Mouse (Mus musculus) forebrain, embryonic 14.5 days (tissue): ENCODE measurements at regions not wholly inside any gene's neighbourhood (a gene's known extent, or its start where the extent isn't known, plus 50 kb on each side); places are given as distances from the start of the nearest gene placed in this dataset.

Experiments used
- ATAC-seq: fragments of 200-750 bp; cut with Nextera tagmentation; 2 replicates; pipeline ENCODE4 v1.8.0; 2017; ENCODE audit warnings: mild to moderate bottlenecking, moderate library complexity
- DNase-seq: peaks from one replicate; pipeline ENCODE4 v3.0.0-alpha.2; 2015; ENCODE audit warnings: low spot score
- H3K27ac ChIP-seq: fragments of 300-500 bp; sonication (generic); 2 replicates; pipeline ENCODE4 v1.5.1; 2014; ENCODE audit warnings: low read depth, mild to moderate bottlenecking, control low read depth, low read length, moderate library complexity
- H3K27me3 ChIP-seq: fragments of 300-500 bp; sonication (generic); replicated peaks from 2 replicates; pipeline ENCODE4 v1.6.1; 2014; ENCODE audit warnings: low read length, control low read depth, mixed read lengths; ENCODE audit not compliant: control insufficient read depth, insufficient read depth
- H3K36me3 ChIP-seq: fragments of 300-500 bp; sonication (generic); 2 replicates; pipeline ENCODE4 v1.6.1; 2014; ENCODE audit warnings: low read length, control low read depth; ENCODE audit not compliant: control insufficient read depth, insufficient read depth
- H3K4me1 ChIP-seq: fragments of 300-500 bp; sonication (generic); 2 replicates; pipeline ENCODE4 v1.6.1; 2014; ENCODE audit warnings: antibody characterized with exemption, low read length, control low read depth; ENCODE audit not compliant: control insufficient read depth, insufficient read depth
- H3K4me2 ChIP-seq: fragments of 300-500 bp; sonication (generic); 2 replicates; pipeline ENCODE4 v1.6.1; 2014; ENCODE audit warnings: mild to moderate bottlenecking, control low read depth, low read length
- H3K4me3 ChIP-seq: fragments of 300-500 bp; sonication (generic); 2 replicates; pipeline ENCODE4 v1.5.1; 2014; ENCODE audit warnings: low read depth, low read length, control low read depth
- H3K9ac ChIP-seq: fragments of 300-500 bp; sonication (generic); 2 replicates; pipeline ENCODE4 v1.6.1; 2014; ENCODE audit warnings: mild to moderate bottlenecking, low read length, control low read depth, moderate library complexity
- H3K9me3 ChIP-seq: fragments of 300-500 bp; sonication (generic); replicated peaks from 2 replicates; pipeline ENCODE4 v1.6.1; 2016; ENCODE audit warnings: low read length, control low read depth, mixed read lengths; ENCODE audit not compliant: control insufficient read depth
- WGBS: fragments of 180-500 bp; shearing (Covaris S2); extraction: QIAGEN DNeasy Blood & Tissue Kit; methylation state at CpG from one replicate; pipeline ENCODE4 v1.1.7; 2014; 5-methylcytosine and 5-hydroxymethylcytosine counted together

DNA sequence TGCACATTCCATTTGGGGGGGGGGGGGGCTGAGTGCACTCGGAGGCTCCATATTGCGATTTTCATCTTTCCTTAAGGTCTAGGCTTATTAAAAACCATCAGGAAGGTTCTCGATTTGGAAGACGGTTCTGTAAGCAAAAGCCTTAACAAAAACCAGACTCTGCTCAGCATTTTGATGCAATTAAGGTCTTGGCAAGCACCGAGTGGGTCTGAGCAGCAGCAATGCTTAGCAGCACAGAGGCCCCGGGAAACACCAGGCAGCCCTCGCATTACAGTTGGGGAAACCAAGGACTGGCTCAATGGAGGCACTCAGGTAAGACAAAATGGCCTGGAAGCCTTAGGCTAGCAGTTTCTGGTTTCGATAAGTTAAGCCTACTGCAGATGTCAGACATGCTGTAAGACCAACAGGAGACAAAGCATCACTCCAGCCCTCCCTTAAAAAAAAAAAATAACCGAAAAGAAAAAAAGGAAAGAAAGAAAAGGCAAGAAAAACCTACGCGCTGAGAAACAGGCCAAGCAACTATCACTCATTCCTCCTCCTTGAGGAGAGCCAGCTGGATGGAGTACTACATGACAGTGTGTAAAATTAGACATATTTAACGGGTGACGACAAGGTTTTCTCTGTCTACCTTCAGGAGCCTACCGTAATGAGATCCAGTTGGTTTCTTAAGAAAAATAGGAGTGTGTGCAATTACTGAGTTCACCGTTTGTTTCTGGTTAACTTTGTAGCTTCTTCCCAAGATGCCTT lies 436.3 kb upstream of the Zmiz1 start:
- no peaks in the 10 kb centered on the region; the same call in 1 of the 2 replicates for H3K4me1 ChIP-seq
- no peak overlapping the region for H3K9ac ChIP-seq
- DNase-seq, result no peak
- no peak overlapping the region for H3K4me2 ChIP-seq
- H3K27me3 ChIP-seq, result no peaks in the 10 kb centered on the region
- no peak overlapping the region for H3K4me3 ChIP-seq
- H3K36me3 ChIP-seq, result no peaks in the 10 kb centered on the region
- no peak for ATAC-seq
- H3K27ac ChIP-seq, result no peak overlapping the region
- H3K9me3 ChIP-seq, result no peaks in the 10 kb centered on the region
- WGBS, result 72% methylated on average over 15 of the region's 15 CpGs

DNA sequence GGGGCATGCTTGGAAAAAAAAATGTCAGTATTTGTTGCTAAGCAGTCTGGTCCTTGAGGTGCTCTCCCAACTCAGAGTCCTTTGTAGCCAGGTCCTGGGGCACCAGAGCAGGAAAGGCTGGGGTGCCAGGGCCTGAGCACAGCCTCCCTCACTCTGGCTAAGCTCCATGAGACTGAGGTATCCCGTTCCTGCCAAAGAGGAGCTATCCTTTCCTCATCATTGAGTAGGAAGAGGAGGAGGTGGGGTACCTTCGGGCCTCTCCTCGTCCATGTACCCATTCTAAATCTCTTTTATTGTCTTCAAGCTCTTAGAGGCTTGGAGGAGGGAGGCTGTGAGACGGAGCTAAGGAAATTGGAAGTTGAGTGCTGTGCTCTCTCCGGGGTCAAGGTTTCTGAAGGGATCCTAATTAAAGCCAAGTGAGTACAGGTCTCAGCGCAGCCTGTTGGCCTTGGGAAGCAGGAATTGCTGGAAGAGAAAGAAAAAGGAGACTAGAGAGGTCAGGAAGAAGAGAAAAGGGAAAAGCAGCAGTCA lies 435.6 kb upstream of the Zmiz1 start:
- no peaks in the 10 kb centered on the region for H3K9me3 ChIP-seq
- H3K27ac ChIP-seq, result no peak overlapping the region
- H3K36me3 ChIP-seq, result no peaks in the 10 kb centered on the region
- H3K9ac ChIP-seq, result no peak overlapping the region
- ATAC-seq (no peak), DNase-seq (no peak)
- no peaks in the 10 kb centered on the region for H3K27me3 ChIP-seq
- WGBS, result 67% methylated on average over 6 of the region's 6 CpGs
- H3K4me1 ChIP-seq, result no peaks in the 10 kb centered on the region; the same call in 1 of the 2 replicates
- H3K4me2 ChIP-seq, result no peak overlapping the region
- H3K4me3 ChIP-seq, result no peak overlapping the region

DNA sequence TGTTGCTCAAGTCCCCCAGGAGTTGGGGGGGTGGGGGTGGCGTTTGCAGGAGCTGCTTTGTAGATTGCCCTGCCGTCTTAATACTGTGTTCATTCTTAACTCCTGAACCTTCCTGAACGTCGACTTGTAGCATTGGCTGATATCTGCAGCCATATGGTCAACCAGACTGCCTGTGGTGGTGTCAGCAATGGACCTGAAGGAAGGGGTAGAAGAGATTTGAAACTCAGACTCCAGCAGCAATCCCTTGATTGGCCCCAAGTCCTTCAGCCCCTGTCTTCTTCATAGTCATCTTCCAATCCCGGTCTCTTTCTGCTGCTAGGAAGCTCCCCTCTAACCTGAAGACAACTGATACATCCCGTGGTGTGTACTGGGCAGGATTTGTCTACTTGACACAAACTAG lies 433.9 kb upstream of the Zmiz1 start:
- ATAC-seq (no peak), DNase-seq (no peak)
- Histone ChIP-seq H3K36me3 (no peaks in the 10 kb centered on the region), H3K9ac (no peak overlapping the region), H3K27ac (no peak overlapping the region), H3K4me1 (no peaks in the 10 kb centered on the region; the same call in 1 of the 2 replicates), H3K4me2 (no peak overlapping the region), H3K4me3 (no peak overlapping the region), H3K27me3 (no peaks in the 10 kb centered on the region), H3K9me3 (no peaks in the 10 kb centered on the region)
- 89% methylated on average over 6 of the region's 6 CpGs for WGBS

DNA sequence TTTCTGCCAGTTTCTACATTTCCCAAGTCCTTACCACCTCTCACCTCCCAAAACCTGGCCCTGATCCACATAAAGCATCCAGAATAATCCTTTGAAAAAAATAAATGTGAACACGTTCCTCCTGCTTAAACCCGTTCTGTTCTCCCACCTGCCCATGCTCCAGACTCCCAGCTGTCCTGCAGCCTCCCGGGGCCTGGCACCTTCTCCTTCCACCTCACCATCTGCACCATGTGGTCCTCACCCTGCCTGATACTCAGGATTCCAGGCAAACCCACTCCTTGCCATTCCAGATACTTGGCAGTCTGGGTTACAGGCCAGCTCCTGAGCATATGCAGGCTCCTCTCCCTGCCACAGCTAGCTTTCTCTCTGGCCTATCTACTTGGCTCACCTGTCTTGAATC lies 431.9 kb upstream of the Zmiz1 start:
- Histone ChIP-seq H3K27ac (no peak overlapping the region), H3K4me3 (no peak overlapping the region), H3K4me1 (no peaks in the 10 kb centered on the region; the same call in 1 of the 2 replicates), H3K9ac (no peak overlapping the region), H3K9me3 (no peaks in the 10 kb centered on the region), H3K36me3 (no peaks in the 10 kb centered on the region), H3K4me2 (no peak overlapping the region), H3K27me3 (no peaks in the 10 kb centered on the region)
- DNase-seq (no peak), ATAC-seq (no peak)
- 54% methylated on average over 3 of the region's 3 CpGs for WGBS

DNA sequence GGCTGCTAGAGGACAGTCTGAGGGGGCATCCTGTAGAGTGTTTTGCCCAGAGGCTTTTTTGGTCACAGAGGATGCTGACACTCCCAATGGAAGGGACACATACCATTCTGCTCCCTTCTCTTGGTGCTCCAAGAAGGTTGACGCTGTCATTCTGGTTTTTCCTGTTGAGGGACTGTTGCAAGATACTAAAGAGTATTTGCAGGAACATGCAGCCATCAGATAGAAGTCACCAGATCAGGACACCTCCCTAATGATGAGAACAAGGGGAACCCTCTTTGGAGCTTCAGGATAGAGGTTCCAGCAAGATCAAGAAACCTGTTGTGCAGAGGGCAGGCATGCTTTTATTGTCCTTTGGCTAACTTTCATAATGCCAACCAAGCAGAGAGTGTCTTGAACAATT lies 431.1 kb upstream of the Zmiz1 start:
- ATAC-seq, result no peak
- 96% methylated on average over 1 of the region's 1 CpGs for WGBS

DNA sequence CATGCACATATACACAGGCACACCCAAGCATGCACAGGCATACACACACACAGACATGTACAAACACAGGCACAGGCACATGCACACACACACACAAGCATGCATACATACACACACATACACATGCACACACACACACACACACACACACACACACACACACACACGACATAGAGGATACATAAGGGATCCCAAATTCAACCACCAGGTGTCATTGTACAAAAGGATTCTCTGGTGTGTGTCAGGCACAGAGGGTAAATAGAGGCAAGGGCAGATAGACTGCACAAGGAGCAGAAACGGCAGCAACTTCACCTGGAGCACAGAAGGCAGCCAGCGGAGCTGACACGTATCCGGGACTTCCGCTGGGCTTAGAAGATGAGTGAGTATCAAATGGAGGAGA lies 428.1 kb upstream of the Zmiz1 start:
- WGBS, result 83% methylated on average over 6 of the region's 6 CpGs
- Histone ChIP-seq H3K9me3 (no peaks in the 10 kb centered on the region), H3K4me2 (no peak overlapping the region), H3K4me3 (no peak overlapping the region), H3K36me3 (no peaks in the 10 kb centered on the region), H3K9ac (no peak overlapping the region), H3K27me3 (no peaks in the 10 kb centered on the region), H3K27ac (no peak overlapping the region), H3K4me1 (no peaks in the 10 kb centered on the region)
- DNase-seq (no peak), ATAC-seq (no peak)

More for the DNA sequence above, 431.1 kb upstream of the Zmiz1 start:
- H3K27ac ChIP-seq, result no peak overlapping the region
- H3K27me3 ChIP-seq, result no peaks in the 10 kb centered on the region
- DNase-seq, result no peak
- H3K4me1 ChIP-seq, result no peaks in the 10 kb centered on the region
- no peaks in the 10 kb centered on the region for H3K9me3 ChIP-seq
- no peak overlapping the region for H3K4me3 ChIP-seq
- no peak overlapping the region for H3K4me2 ChIP-seq
- no peak overlapping the region for H3K9ac ChIP-seq
- no peaks in the 10 kb centered on the region for H3K36me3 ChIP-seq

DNA sequence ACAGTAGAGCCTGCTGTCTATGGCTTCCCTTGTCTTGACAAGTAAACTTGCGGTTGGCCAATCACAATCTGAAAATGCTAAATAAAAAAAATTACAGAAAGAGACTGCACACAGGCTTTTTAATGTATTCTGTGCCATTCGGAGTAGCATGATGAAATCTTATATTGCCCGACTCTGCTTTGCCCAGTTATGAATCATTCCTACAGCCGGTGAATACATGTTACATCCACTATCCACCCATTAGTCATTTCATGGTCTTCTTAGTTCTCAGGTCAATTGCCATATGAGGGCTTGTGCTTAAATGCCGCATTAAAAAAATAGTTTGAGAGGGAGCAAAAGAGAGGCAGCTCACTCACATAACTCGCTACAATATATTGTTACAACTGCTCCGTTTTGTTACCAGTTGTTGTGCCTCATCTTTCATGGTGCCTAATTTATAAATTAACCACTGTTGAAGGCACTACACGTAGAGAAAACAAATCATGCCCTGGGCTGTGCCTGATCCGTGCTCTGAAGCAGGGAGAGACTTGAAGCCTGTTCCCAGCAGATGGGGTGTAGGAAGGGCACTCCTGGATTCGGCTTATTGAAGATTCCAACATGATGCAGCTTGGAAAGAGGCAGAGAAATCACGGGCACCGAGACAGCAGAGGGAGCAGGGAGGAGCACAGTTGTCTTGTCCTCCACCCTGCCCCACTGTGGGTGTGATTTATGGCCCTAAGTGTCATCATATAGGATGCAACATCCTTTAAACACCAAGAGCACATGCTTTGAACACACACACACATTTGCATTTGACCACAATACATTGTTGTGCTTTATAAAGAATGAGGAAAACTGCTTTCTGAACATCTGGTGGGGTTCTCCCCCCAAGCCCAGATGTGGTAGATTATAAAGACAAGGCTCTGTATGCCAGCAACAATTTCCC lies 427.0 kb upstream of the Zmiz1 start:
- Histone ChIP-seq H3K27ac (no peak overlapping the region; the same call in 1 of the 2 replicates), H3K4me2 (no peak overlapping the region), H3K4me1 (no peaks in the 10 kb centered on the region), H3K27me3 (no peaks in the 10 kb centered on the region), H3K9ac (no peak overlapping the region), H3K36me3 (no peaks in the 10 kb centered on the region), H3K4me3 (no peak overlapping the region), H3K9me3 (no peaks in the 10 kb centered on the region)
- DNase-seq (no peak), ATAC-seq (no peak)
- 80% methylated on average over 12 of the region's 12 CpGs for WGBS

DNA sequence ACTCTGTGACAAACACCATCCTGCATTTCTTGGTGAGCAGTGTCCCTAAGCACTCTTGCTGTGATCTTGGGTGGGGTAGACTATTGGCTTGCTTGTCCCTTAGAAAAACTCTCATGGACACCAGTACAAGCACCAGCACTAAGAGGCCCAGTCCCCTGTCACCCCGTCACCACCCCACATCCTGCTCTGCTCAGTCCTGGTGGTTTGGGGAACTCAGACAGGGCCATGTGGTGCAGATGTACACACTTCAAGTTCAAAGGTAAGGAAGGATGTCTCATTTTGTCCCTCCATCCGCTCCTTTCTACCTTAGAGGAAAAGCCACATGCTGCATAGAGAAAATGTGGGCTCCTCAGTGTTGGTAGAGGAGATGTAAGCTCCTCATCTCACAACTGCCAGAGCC lies 426.1 kb upstream of the Zmiz1 start:
- Histone ChIP-seq H3K27ac (no peak overlapping the region), H3K9me3 (no peaks in the 10 kb centered on the region), H3K36me3 (no peaks in the 10 kb centered on the region), H3K27me3 (no peaks in the 10 kb centered on the region), H3K9ac (no peak overlapping the region), H3K4me2 (no peak overlapping the region), H3K4me1 (no peaks in the 10 kb centered on the region), H3K4me3 (no peak overlapping the region)
- WGBS, result 90% methylated on average over 2 of the region's 2 CpGs
- ATAC-seq (no peak), DNase-seq (no peak)

DNA sequence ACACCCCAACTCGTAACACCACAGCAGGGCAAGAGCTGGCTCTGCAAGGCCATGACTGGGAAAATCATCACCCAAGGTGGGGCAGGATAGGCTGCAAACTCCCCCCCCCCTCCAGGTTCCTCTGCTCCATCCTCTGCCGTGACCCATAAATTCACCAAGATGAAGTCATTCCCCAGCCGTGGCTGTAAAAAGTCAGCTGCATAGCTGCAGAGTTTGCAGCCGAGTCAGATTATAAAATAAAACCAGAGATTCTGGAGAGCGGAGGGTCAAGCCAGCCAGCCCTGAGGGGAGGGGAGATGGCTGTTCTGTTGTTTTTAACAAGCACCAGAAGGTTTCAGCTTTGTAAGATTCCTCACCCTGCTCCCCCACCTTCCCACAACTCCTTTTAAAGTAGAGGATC lies 416.7 kb upstream of the Zmiz1 start:
- WGBS, result 76% methylated on average over 5 of the region's 5 CpGs

More for the DNA sequence above, 416.7 kb upstream of the Zmiz1 start:
- H3K9ac ChIP-seq, result no peak overlapping the region
- ATAC-seq (no peak), DNase-seq (no peak)
- H3K4me1 ChIP-seq, result no peaks in the 10 kb centered on the region
- no peak overlapping the region for H3K4me3 ChIP-seq
- no peak overlapping the region for H3K27ac ChIP-seq
- H3K27me3 ChIP-seq, result no peaks in the 10 kb centered on the region
- no peak overlapping the region for H3K4me2 ChIP-seq
- no peaks in the 10 kb centered on the region for H3K36me3 ChIP-seq
- no peaks in the 10 kb centered on the region for H3K9me3 ChIP-seq
